Mouse (Mus musculus) olfactory bulb, adult 2 months (tissue): ENCODE data around the gene Ccdc155. TPM values are rescaled to one million over a fixed set of nuclear protein-coding genes. Genes with fewer than 3 reads are reported as not detected.

Source experiments
- H3K27ac ChIP-seq: fragments of 200-500 bp; 2 replicates; pipeline ENCODE4 v1.5.1; 2012; ENCODE audit warnings: low read depth, low read length; ENCODE audit not compliant: insufficient read depth
- H3K4me1 ChIP-seq: fragments of 200-500 bp; 2 replicates; pipeline ENCODE4 v1.6.1; 2012; ENCODE audit warnings: low read length; ENCODE audit not compliant: control insufficient read depth, insufficient read depth
- H3K4me3 ChIP-seq: fragments of 200-500 bp; 2 replicates; pipeline ENCODE4 v1.5.1; 2012; ENCODE audit warnings: mild to moderate bottlenecking, low read depth, low read length, moderate library complexity; ENCODE audit not compliant: insufficient read depth
- CTCF ChIP-seq: fragments of 200-500 bp; IDR thresholded peaks from 2 replicates; pipeline ENCODE4 v1.5.1; 2012; ENCODE audit warnings: low read depth, mild to moderate bottlenecking, low read length, moderate library complexity; ENCODE audit not compliant: insufficient read depth
- POLR2A ChIP-seq: fragments of 200-500 bp; IDR thresholded peaks from 2 replicates; pipeline ENCODE4 v1.6.1; 2012; ENCODE audit warnings: mild to moderate bottlenecking, low read depth, low read length, moderate library complexity; ENCODE audit not compliant: insufficient read depth
- WGBS: fragments of 180-500 bp; shearing (Covaris S2); methylation state at CpG from one replicate; pipeline ENCODE4 v1.1.7; 2018; 5-methylcytosine and 5-hydroxymethylcytosine counted together
- polyA plus RNA-seq: library from polyadenylated mRNA; stranded (reverse); fragments of >200 nt; gene quantifications from 2 replicates; pipeline ENCODE4 v1.2.4, GENCODE M21; 2012; ENCODE audit warnings: low replicate concordance; ENCODE audit not compliant: missing spikeins, insufficient read depth, insufficient read length

Ccdc155 gene
- polyA plus RNA-seq, 1 experiment = not detected

- 94% methylated on average over 11 of the region's 11 CpGs for WGBS
- TF ChIP-seq CTCF (no peak), POLR2A (no peak)
Measured at GRCm38 (mm10) chr7:45147899-45148298, 56.8 kb downstream of the Ccdc155 start.

DNA sequence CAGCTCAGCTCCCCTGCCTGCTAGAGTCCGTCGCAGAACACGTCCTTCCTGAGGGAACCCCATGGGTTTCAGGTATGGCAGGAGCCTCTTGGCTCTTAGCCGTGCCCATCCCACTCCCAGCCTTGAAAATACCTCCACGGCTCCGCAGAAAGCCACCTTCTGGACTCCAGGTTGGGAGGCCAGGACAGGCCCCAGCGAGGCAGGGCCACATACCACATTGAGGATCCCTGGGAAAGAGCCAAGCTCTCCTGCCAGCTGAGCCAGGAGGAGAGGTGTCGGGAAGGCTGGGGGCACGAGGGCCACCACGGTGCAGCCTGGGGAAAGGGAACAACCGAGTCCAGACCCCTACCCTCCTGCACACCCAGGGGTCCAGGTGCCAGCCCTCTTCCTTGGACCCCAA lies 57.4 kb downstream of the Ccdc155 start:
- H3K4me1 ChIP-seq = no peaks in the 10 kb centered on the region
- 94% methylated on average over 11 of the region's 11 CpGs for WGBS
- no peak overlapping the region for H3K27ac ChIP-seq
- H3K4me3 ChIP-seq = no peak overlapping the region
- TF ChIP-seq CTCF = no peak
- TF ChIP-seq POLR2A = no peak

More at GRCm38 (mm10) chr7:45147899-45148298, 56.8 kb downstream of the Ccdc155 start:
- no peak overlapping the region for H3K27ac ChIP-seq
- H3K4me3 ChIP-seq = no peak overlapping the region
- no peaks in the 10 kb centered on the region for H3K4me1 ChIP-seq

- no peak for TF ChIP-seq POLR2A
- no peak for TF ChIP-seq CTCF
- H3K4me1 ChIP-seq = no peaks in the 10 kb centered on the region
- no peak overlapping the region for H3K27ac ChIP-seq
- no peak overlapping the region for H3K4me3 ChIP-seq
- whole genome bisulfite sequencing = 96% methylated on average over 8 of the region's 8 CpGs
Measured at GRCm38 (mm10) chr7:45145460-45145859, 59.2 kb downstream of the Ccdc155 start.

DNA sequence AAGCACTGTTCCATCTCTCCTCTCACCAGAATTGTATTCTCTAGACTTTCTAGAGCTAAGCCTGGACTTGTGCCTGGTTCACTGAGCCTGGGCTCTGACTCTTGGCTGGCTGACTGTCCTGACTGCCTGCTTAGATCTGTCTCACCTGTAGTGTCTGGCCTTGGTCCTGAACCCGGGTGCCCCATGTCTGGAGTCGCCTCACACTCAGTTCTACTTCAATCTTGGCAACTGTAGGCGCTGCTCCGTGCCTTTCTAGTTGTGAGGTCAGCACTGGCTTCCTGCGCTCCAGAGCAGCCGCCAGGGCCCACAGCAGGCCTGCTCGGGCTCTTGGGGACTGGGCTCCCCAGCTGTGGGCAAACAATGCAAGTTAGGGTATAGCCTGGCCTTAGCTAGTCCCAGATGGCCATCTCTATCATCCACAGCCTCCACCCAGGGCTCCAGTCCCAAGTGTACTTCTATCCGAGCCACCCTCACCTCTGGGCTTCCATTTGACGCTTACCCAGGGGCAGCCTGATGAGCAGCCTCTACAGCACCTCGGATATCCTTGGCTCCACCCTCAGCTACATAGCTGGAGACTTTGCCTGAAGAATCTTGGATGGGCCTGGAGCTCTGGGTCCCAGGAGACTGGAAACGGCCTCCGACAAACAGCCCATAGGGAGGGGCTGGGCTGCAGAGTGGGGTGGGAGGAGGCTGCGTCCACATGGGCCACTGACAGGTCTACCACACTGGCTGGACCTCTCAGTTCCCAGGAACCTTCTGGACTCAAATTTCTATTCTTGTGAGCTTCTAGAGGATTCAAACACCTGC lies 60.1 kb downstream of the Ccdc155 start:
- H3K27ac ChIP-seq = no peak overlapping the region
- no peak overlapping the region for H3K4me3 ChIP-seq
- no peak for TF ChIP-seq CTCF
- no peak for TF ChIP-seq POLR2A
- no peaks in the 10 kb centered on the region for H3K4me1 ChIP-seq
- WGBS = 94% methylated on average over 13 of the region's 13 CpGs

DNA sequence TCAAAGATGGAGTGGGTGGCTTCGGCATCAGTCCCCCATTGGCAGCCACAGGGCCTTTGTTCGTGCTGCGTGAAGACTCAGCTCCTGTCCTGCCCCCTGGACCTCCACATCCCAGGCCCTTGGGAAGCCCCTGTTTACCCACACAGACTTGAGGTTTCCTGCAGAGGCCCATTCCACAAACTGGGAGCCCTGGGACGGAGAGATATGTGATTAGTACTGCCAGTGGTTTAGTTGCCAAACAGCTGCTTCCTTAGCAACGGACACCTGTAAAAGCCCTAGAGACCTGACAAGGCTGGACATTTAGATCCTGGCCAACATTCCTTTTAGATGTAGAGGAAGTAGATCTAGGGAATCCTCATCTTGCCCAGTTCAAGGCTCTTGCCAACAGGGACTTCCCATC lies 62.8 kb downstream of the Ccdc155 start:
- Histone ChIP-seq H3K4me1 (no peaks in the 10 kb centered on the region), H3K27ac (no peak overlapping the region), H3K4me3 (no peak overlapping the region)
- TF ChIP-seq POLR2A = no peak
- no peak for TF ChIP-seq CTCF
- WGBS = 92% methylated on average over 5 of the region's 5 CpGs

- Histone ChIP-seq H3K4me1 (no peaks in the 10 kb centered on the region), H3K4me3 (no peak overlapping the region), H3K27ac (no peak overlapping the region)
- 88% methylated on average over 3 of the region's 3 CpGs for WGBS
- TF ChIP-seq CTCF (no peak), POLR2A (no peak)
Measured at GRCm38 (mm10) chr7:45141319-45141718, 63.4 kb downstream of the Ccdc155 start.

GRCm38 (mm10) chr7:45139904-45140723 lies 64.6 kb downstream of the Ccdc155 start:
- Histone ChIP-seq H3K27ac (no peak overlapping the region), H3K4me1 (peaks cover 4% of the 10 kb centered on the region), H3K4me3 (no peak overlapping the region)
- WGBS = 82% methylated on average over 8 of the region's 8 CpGs
- TF ChIP-seq POLR2A = no peak
- TF ChIP-seq CTCF = no peak

DNA sequence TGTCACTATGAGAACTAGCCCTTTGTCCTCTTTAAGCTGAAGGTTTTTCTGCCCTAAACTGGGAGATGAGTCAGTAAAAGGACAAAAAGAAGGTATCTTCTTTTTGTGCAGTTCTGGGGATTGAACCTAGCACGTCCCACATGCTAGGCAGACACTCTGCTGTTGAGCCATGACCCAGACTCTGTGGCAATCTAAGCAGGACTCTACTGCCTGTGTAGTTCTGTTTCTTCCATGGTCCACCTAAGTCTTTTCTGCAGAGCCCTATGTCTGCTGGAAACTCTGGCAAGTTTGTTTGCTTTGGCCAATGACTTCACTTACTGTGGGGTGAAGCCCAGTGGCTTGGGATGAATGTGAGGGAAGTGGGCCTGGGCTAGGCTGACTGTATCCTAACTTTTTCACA lies 66.3 kb downstream of the Ccdc155 start:
- TF ChIP-seq POLR2A (no peak), CTCF (no peak)
- WGBS = 90% methylated on average over 1 of the region's 1 CpGs
- Histone ChIP-seq H3K4me3 (no peak overlapping the region), H3K4me1 (peaks cover 7% of the 10 kb centered on the region), H3K27ac (no peak overlapping the region)

DNA sequence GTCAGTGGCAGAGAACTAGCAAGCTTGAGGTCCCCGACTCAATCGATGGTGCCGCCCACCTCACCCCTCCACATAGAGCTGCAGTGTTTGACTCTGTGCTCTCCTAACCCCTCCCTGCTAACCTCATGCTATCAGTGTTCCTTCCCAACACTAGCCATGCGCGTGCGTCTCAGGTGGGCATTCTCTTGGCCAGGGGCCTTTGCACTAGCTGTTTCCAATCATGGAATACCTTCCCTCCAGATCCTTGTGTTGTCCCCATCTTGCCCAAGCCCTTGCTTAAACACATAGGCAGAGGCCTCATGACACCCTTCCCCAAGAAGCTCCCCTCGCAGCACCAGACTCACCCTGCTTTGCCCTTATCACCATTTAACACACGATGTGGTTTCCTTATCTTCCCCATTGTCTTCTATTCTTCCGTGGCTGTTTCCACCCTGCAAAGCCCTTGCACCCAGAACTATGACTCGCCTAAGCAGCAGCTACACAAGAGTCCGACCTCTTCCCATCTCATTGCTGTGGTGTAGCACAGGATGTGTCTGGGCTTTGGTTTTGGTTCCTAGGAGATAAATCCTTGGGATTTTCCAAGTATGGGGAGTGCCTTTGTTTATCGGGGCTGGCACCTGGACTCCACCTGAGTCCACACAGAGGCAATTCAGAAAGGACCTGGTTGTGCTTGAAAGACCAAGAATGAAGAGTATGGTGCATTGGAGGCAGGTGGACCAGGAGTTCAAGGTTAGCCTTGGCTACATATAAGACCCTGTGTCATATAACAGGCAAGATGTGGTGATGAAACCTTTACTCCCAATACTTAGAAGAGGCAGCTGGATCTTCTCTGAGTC lies 67.3 kb downstream of the Ccdc155 start:
- WGBS = 90% methylated on average over 12 of the region's 12 CpGs
- TF ChIP-seq CTCF (no peak), POLR2A (no peak)
- no peak overlapping the region for H3K27ac ChIP-seq

More for the DNA sequence above, 67.3 kb downstream of the Ccdc155 start:
- Histone ChIP-seq H3K4me3 (no peak overlapping the region), H3K4me1 (peaks cover 7% of the 10 kb centered on the region)
